Mouse (Mus musculus) limb, embryonic 14.5 days (tissue): Measurements from ENCODE around the gene Atp13a1. TPM values are rescaled to one million over a fixed set of nuclear protein-coding genes. Genes with fewer than 3 reads are reported as not detected.

Experiments
- ATAC-seq: fragments of 200-750 bp; cut with Nextera tagmentation; 2 replicates; pipeline ENCODE4 v1.8.0; 2017; ENCODE audit warnings: low read depth, moderate number of reproducible peaks, moderate TSS enrichment; ENCODE audit not compliant: low FRiP score
- DNase-seq: peaks from one replicate; pipeline ENCODE4 v3.0.0-alpha.2; 2015; ENCODE audit warnings: low spot score
- H3K27ac ChIP-seq: fragments of 300-500 bp; sonication (generic); replicated peaks from 2 replicates; pipeline ENCODE4 v1.5.1; 2014; ENCODE audit warnings: low read depth, mild to moderate bottlenecking, low read length, moderate library complexity, mixed read lengths
- H3K27me3 ChIP-seq: fragments of 300-500 bp; sonication (generic); 2 replicates; pipeline ENCODE4 v1.6.1; 2014; ENCODE audit warnings: low read length, mixed read lengths; ENCODE audit not compliant: control insufficient read depth, insufficient read depth
- H3K36me3 ChIP-seq: fragments of 300-500 bp; sonication (generic); 2 replicates; pipeline ENCODE4 v1.6.1; 2014; ENCODE audit warnings: mild to moderate bottlenecking, low read length, moderate library complexity, mixed read lengths; ENCODE audit not compliant: control insufficient read depth, insufficient read depth
- H3K4me1 ChIP-seq: fragments of 300-500 bp; sonication (generic); 2 replicates; pipeline ENCODE4 v1.6.1; 2014; ENCODE audit warnings: antibody characterized with exemption, low read length, mixed read lengths; ENCODE audit not compliant: control insufficient read depth, insufficient read depth
- H3K4me2 ChIP-seq: fragments of 300-500 bp; sonication (generic); replicated peaks from 2 replicates; pipeline ENCODE4 v1.6.1; 2014; ENCODE audit warnings: low read depth, mild to moderate bottlenecking, low read length, moderate library complexity; ENCODE audit not compliant: severe bottlenecking
- H3K4me3 ChIP-seq: fragments of 300-500 bp; sonication (generic); replicated peaks from 2 replicates; pipeline ENCODE4 v1.5.1; 2014; ENCODE audit warnings: low read length
- H3K9ac ChIP-seq: fragments of 300-500 bp; sonication (generic); 2 replicates; pipeline ENCODE4 v1.6.1; 2014; ENCODE audit warnings: mild to moderate bottlenecking, low read depth, low read length, moderate library complexity; ENCODE audit not compliant: severe bottlenecking
- H3K9me3 ChIP-seq: fragments of 300-500 bp; sonication (generic); 2 replicates; pipeline ENCODE4 v1.6.1; 2016; ENCODE audit warnings: low read length; ENCODE audit not compliant: control insufficient read depth
- POLR2A ChIP-seq: fragments of 200-500 bp; IDR thresholded peaks from 2 replicates; pipeline ENCODE4 v1.8.0; 2012; ENCODE audit warnings: inconsistent platforms, mild to moderate bottlenecking, moderate library complexity, borderline replicate concordance; ENCODE audit not compliant: insufficient read depth, insufficient read length; ENCODE audit errors: extremely low read depth
- WGBS: fragments of 180-500 bp; shearing (Covaris S2); extraction: QIAGEN DNeasy Blood & Tissue Kit; methylation state at CpG from one replicate; pipeline ENCODE4 v1.1.7; 2014; 5-methylcytosine and 5-hydroxymethylcytosine counted together
- polyA plus RNA-seq, 2 experiments: library from polyadenylated mRNA; depleted of rRNA in 1 of 2; stranded (reverse) in 1 of 2; unstranded in 1 of 2; fragments of >200 nt; fragmentation: Nextera tagmentation in 1 of 2; extraction: Ambion mirVana in 1 of 2; gene quantifications; 2 replicates each; pipeline versions ENCODE4 v1.2.1 to v1.2.3; 2012 to 2014

Gene Atp13a1
- polyA plus RNA-seq, 2 experiments: 44.8 to 79.7 TPM

GRCm38 (mm10) chr8:69799261-69799660 lies 8.3 kb downstream of the Atp13a1 start:
- no peak for TF ChIP-seq POLR2A
- no peak for ATAC-seq
- Histone ChIP-seq H3K27ac (no peak overlapping the region), H3K9me3 (no peaks in the 10 kb centered on the region), H3K4me1 (no peaks in the 10 kb centered on the region), H3K36me3 (peaks cover 99% of the 10 kb centered on the region), H3K4me3 (no peak overlapping the region), H3K4me2 (no peak overlapping the region), H3K27me3 (no peaks in the 10 kb centered on the region), H3K9ac (no peak overlapping the region)
- 91% methylated on average over 8 of the region's 8 CpGs for WGBS
- no peak for DNase-seq

GRCm38 (mm10) chr8:69799946-69800345 lies 9.0 kb downstream of the Atp13a1 start:
- peaks cover 99% of the 10 kb centered on the region for H3K36me3 ChIP-seq
- H3K4me3 ChIP-seq: no peak overlapping the region
- H3K27ac ChIP-seq: no peak overlapping the region
- no peaks in the 10 kb centered on the region for H3K4me1 ChIP-seq
- no peak for ATAC-seq
- H3K9me3 ChIP-seq: no peaks in the 10 kb centered on the region
- no peak for DNase-seq
- WGBS: 95% methylated on average over 5 of the region's 5 CpGs
- H3K4me2 ChIP-seq: no peak overlapping the region
- H3K9ac ChIP-seq: no peak overlapping the region
- TF ChIP-seq POLR2A: no peak
- no peaks in the 10 kb centered on the region for H3K27me3 ChIP-seq

GRCm38 (mm10) chr8:69801796-69802195 lies 10.8 kb downstream of the Atp13a1 start:
- H3K9ac ChIP-seq: no peak overlapping the region
- no peak overlapping the region for H3K4me2 ChIP-seq
- no peaks in the 10 kb centered on the region for H3K27me3 ChIP-seq
- H3K9me3 ChIP-seq: no peaks in the 10 kb centered on the region
- H3K4me3 ChIP-seq: no peak overlapping the region
- no peak for TF ChIP-seq POLR2A
- WGBS: 96% methylated on average over 4 of the region's 4 CpGs
- no peaks in the 10 kb centered on the region for H3K4me1 ChIP-seq
- ATAC-seq (no peak), DNase-seq (no peak)
- no peak overlapping the region for H3K27ac ChIP-seq
- H3K36me3 ChIP-seq: peaks cover 99% of the 10 kb centered on the region

GRCm38 (mm10) chr8:69802216-69802615 lies 11.3 kb downstream of the Atp13a1 start:
- Histone ChIP-seq H3K4me2 (no peak overlapping the region), H3K4me3 (no peak overlapping the region), H3K4me1 (no peaks in the 10 kb centered on the region), H3K9me3 (no peaks in the 10 kb centered on the region), H3K36me3 (peaks cover 99% of the 10 kb centered on the region), H3K27me3 (no peaks in the 10 kb centered on the region), H3K9ac (no peak overlapping the region), H3K27ac (no peak overlapping the region)
- ATAC-seq: no peak
- no peak for TF ChIP-seq POLR2A
- DNase-seq: no peak

- ATAC-seq (no peak), DNase-seq (no peak)
- no peak overlapping the region for H3K4me3 ChIP-seq
- H3K36me3 ChIP-seq: peaks cover 95% of the 10 kb centered on the region
- 0 out of 2 replicates have a peak, but pooled peaks cover 2% of the 10 kb centered on the region for H3K4me1 ChIP-seq
- no peaks in the 10 kb centered on the region for H3K27me3 ChIP-seq
- H3K9ac ChIP-seq: no peak overlapping the region
- 94% methylated on average over 7 of the region's 7 CpGs for WGBS
- no peak overlapping the region for H3K27ac ChIP-seq
- no peak overlapping the region for H3K4me2 ChIP-seq
- H3K9me3 ChIP-seq: no peaks in the 10 kb centered on the region
- TF ChIP-seq POLR2A: no peak
Observed at GRCm38 (mm10) chr8:69803366-69803765, 12.4 kb downstream of the Atp13a1 start.

GRCm38 (mm10) chr8:69804537-69804936 lies 13.6 kb downstream of the Atp13a1 start:
- Histone ChIP-seq H3K36me3 (peaks cover 84% of the 10 kb centered on the region), H3K4me1 (peaks cover 10% of the 10 kb centered on the region; the same call in 1 of the 2 replicates), H3K4me2 (no peak overlapping the region), H3K4me3 (no peak overlapping the region), H3K9me3 (no peaks in the 10 kb centered on the region), H3K9ac (no peak overlapping the region), H3K27ac (no peak overlapping the region), H3K27me3 (no peaks in the 10 kb centered on the region)
- WGBS: 89% methylated on average over 6 of the region's 6 CpGs
- no peak for TF ChIP-seq POLR2A
- no peak for ATAC-seq
- no peak for DNase-seq
